Mouse (Mus musculus) spleen, adult 2 months (tissue): Measurements from ENCODE around the gene Lrwd1.

ENCODE experiments used
- CTCF ChIP-seq: fragments of 200-500 bp; IDR thresholded peaks from 2 replicates; pipeline ENCODE4 v1.5.1; 2011; ENCODE audit warnings: mild to moderate bottlenecking, inconsistent platforms; ENCODE audit not compliant: insufficient read depth, insufficient read length, insufficient replicate concordance; ENCODE audit errors: extremely low read depth
- POLR2A ChIP-seq: fragments of 200-500 bp; IDR thresholded peaks from 2 replicates; pipeline ENCODE4 v1.6.1; 2011; ENCODE audit warnings: low read depth, low read length, inconsistent platforms

DNA sequence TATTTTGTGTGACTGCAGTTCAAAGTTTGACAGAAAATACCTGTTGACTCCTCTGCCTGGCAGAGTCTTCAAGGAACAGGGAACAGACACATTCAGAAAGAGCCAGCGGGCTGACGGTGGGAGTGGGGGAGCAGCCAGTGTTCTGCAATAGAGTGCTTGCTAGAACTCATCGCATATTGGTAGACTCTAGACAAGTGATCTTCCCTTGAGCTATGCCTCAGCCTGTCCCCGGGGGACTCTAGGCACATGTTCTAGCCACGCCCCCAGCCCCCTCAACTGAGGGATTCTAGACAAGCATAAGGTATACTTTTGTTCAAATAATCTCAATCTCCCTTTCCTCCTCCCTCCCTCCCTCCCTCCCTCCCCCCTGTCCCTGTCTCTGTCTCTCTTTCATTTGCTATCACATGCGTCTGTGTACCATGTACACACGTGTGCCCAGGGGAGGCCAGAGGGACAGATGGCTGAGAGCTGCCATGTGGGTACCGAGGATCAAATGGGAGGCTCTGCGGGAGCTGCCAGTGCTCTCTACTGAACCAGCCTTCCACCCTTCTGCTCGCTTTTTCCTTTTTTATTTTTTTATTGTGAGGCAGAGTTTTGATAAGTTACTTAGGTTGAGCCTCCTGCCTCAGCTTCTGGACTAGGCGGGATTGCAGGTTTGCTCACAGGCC is 28.1 kb upstream of the Lrwd1 start:
- no peak for TF ChIP-seq CTCF
- no peak for TF ChIP-seq POLR2A
